Mouse (Mus musculus) C2C12 (cell line): ENCODE results near the gene Tln1.

Source experiments
- CEBPB ChIP-seq: IDR thresholded peaks from one replicate; pipeline ENCODE4 v1.6.1; 2011; ENCODE audit warnings: low read depth, mild to moderate bottlenecking, control low read depth, moderate library complexity
- CTCF ChIP-seq: IDR thresholded peaks from one replicate; pipeline ENCODE4 v1.5.1; 2011; ENCODE audit not compliant: control insufficient read depth, insufficient read depth, insufficient read length
- FOSL1 ChIP-seq: IDR thresholded peaks from one replicate; pipeline ENCODE4 v1.8.0; 2011; ENCODE audit warnings: mild to moderate bottlenecking, low read length; ENCODE audit not compliant: poor library complexity, insufficient read depth, severe bottlenecking
- MAX ChIP-seq: IDR thresholded peaks from one replicate; pipeline ENCODE4 v1.6.1; 2011; ENCODE audit warnings: mild to moderate bottlenecking, control low read depth
- MYOD1 ChIP-seq: IDR thresholded peaks from one replicate; pipeline ENCODE4 v1.6.1; 2011; ENCODE audit warnings: low read depth; ENCODE audit not compliant: control insufficient read depth, insufficient read length
- MYOG ChIP-seq: IDR thresholded peaks from one replicate; pipeline ENCODE4 v1.6.1; 2011; ENCODE audit not compliant: control insufficient read depth, insufficient read length; ENCODE audit errors: extremely low read depth
- USF1 ChIP-seq: IDR thresholded peaks from one replicate; pipeline ENCODE4 v1.6.1; 2011; ENCODE audit warnings: low read depth, mild to moderate bottlenecking, control low read depth, moderate library complexity

DNA sequence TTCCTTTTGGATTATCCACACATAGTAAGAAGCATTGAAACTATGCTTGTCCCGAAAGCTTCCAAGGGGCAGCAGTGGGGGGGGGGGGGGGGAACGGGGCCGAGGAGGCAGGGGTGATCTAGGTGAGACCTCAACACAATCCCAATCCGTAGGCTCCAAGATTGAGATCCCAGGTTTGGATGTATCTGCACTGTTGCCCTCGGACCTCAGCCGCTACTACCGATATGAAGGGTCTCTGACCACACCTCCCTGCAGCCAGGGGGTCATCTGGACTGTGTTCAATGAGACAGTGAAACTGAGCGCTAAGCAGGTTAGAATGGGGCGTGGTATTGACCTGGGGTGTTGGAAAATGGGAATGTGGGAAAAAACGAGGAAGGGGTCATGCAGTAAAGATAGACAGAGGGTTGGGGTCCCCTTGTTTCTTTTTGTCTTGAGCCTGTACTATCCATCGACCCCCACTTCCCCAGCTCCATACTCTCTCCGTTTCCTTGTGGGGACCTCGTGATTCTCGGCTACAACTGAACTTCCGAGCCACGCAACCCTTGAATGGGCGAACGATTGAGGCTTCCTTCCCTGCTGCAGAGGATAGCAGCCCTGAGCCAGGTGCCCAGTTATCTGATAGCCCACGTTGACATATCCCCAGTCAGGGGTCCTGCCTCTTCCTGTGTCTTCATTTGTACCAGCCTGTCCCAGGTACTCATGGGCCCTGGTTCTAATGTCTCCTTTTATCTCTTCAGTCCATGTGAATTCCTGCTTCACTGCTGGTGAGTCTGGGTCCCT is 50.6 kb downstream of the Tln1 start:
- TF ChIP-seq CTCF (no peak), MAX (no peak), MYOD1 (no peak), MYOG (no peak), CEBPB (no peak), USF1 (no peak), FOSL1 (no peak)
